Mouse (Mus musculus) right cerebral cortex, adult 2 months (tissue): ENCODE data around the gene Cd300c2.
"Not testable (repeated sequence)": the region's sequence is repeated elsewhere in the genome, so short reads cannot be mapped to it uniquely, and the experiment has no call there.

Experiments used
- DNase-seq, 2 experiments: peaks; one replicate each; pipeline ENCODE4 v3.0.0; 2021 to 2022; ENCODE audit warnings: low spot score in 2 of 2

Cd300c2 gene

DNA sequence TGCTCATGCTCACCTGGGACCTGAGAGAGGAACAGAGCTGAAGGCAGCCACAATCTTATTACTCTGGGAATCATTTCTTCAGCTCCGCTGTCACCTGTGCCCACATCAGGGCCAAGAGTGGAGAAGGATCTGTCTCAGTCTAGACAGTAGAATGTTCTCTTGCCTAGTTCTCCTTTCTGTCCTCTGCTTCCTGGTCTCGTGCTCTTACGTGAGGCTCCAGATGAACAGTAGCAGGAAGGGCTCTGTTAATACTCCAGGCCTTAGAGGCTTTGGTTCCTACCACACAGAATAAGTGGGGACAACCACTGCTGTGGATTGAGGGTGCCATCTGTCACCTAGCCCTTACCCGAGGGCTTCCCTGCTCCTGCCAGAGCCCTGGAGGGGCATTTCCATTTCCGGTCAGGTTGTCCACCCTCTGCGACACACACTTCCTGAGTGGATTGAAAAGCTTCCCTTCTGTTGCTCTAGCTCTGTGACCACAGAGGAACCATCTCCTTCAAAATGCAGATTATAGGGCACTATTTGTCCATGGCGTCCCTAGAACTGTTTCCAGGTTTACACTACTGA is at the start of gene Cd300c2:
Gene Cd300c2, minus strand, starts transcription at position 407 of the 567 bp plus-strand sequence.
- DNase-seq = no peak

DNA sequence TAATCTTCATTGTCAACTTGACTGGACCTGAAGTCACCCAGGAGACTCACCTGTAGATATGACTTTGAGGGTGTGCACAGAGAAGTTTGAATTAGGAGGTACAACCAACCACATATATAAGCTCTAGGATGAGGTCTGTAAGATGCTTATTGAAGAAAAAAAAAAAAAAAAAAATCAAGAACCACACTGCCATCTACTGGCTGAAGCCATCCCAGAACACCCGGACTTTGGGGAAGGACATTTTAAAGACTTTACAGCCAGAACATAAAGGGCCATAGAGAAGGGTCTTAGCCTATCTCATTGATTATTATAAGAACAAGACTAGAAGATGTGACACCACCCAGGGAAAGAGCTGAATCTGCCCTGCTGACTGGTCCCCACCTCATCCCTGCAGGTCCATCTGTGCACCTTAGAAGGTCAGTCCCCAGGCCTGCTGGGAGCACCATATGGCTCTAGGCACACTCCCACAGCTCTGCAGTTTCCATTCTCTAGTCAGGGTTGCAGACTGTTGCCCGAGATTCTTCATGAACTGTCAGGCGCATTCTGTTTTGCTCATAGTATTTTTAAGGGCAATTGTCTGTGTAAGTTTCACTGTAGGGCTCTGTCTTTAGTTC is 47.7 kb upstream of the Cd300c2 start:
- DNase-seq = peak in 1 of 2 experiments; percentile 19

DNA sequence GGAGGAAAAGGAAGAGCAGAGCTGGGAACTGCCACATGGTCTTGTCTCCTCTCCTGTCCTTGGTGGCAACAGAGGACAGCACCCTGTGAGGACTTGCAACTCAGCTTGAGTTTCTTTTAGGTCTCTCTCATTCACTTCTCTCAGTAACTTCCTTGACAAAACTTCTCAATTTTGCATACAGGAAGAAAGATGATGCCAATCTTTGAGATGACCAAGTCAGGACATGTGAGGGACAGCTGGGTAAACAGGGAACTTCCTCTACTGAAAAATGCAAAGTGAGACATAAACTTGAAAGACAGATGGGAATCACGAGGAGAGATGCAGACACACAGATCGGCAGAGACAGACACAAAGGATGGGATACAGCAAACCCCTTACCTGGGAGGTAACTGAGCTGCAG is 46.6 kb upstream of the Cd300c2 start, which contains the start of gene Cd300ld3:
Gene Cd300ld3, minus strand, starts transcription at position 151 of the 400 bp plus-strand sequence.
- DNase-seq = no peak

DNA sequence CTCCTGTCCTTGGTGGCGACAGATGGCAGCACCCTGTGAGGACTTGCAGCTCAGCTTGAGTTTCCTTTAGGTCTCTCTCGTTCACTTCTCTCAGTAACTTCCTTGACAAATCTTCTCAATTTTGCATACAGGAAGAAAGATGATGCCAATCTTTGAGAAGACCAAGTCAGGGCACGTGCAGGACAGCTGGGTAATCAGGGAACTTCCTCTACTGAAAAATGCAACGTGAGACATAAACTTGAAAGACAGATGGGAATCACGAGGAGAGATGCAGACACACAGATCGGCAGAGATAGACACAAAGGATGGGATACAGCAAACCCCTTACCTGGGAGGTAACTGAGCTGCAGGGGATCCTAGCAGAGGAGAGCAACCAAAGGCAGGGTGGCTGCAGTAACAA is 36.0 kb upstream of the Cd300c2 start, which contains the start of gene Cd300ld5:
Gene Cd300ld5, minus strand, starts transcription at position 101 of the 400 bp plus-strand sequence.
- DNase-seq = not testable (repeated sequence)

DNA sequence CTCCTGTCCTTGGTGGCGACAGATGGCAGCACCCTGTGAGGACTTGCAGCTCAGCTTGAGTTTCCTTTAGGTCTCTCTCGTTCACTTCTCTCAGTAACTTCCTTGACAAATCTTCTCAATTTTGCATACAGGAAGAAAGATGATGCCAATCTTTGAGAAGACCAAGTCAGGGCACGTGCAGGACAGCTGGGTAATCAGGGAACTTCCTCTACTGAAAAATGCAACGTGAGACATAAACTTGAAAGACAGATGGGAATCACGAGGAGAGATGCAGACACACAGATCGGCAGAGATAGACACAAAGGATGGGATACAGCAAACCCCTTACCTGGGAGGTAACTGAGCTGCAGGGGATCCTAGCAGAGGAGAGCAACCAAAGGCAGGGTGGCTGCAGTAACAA is 25.2 kb upstream of the Cd300c2 start, which contains the start of gene Cd300ld4:
Gene Cd300ld4, minus strand, starts transcription at position 101 of the 400 bp plus-strand sequence.
- DNase-seq = not testable (repeated sequence)

DNA sequence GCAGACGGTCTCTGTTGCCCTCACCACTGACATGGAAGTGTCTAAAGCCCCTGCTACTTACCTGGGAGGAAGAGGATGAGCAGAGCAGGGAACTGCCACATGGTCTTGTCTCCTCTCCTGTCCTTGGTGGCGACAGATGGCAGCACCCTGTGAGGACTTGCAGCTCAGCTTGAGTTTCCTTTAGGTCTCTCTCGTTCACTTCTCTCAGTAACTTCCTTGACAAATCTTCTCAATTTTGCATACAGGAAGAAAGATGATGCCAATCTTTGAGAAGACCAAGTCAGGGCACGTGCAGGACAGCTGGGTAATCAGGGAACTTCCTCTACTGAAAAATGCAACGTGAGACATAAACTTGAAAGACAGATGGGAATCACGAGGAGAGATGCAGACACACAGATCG is 14.4 kb upstream of the Cd300c2 start, which contains the start of gene Cd300ld2:
Gene Cd300ld2, minus strand, starts transcription at position 101 of the 400 bp plus-strand sequence.
- DNase-seq = not testable (repeated sequence)

DNA sequence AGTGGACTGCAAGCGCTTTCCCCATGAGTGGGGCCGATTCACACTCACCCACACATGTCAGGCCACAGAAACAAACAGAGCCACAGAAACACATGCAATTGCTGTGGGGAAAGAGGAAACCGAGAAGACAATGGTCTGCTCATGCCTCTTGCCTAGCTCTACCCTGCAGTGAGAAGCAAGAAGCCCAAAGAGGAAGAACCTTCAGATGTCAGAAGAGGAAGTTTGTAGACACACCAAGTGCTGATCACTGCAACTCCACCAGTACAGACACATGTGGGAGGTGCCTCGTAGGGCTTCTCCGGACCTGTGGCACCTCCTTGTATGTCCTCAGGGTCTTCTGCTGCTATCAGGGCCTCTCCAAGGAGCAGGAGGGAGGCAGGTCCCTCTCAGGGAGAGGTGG is 2.4 kb upstream of the Cd300c2 start:
- DNase-seq = no peak

DNA sequence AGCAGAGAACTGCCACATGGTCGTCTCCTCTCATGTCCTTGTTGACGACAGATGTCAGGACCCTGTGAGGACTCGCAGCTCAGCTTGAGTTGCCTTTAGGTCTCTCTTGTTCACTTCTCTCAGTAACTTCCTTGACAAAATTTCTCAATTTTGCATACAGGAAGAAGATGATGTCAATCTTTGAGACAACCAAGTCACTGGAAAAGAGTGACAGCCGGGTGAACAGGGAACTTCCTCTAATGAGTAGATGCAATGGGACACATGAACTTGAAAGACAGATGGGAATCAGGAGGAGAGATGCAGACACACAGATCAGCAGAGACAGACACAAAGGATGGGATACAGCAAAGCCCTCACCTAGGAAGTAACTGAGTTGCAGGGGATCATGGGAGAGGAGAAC is 11.9 kb downstream of the Cd300c2 start, which contains the start of gene Cd300ld:
Gene Cd300ld, minus strand, starts transcription at position 130 of the 400 bp plus-strand sequence.
- DNase-seq = no peak

DNA sequence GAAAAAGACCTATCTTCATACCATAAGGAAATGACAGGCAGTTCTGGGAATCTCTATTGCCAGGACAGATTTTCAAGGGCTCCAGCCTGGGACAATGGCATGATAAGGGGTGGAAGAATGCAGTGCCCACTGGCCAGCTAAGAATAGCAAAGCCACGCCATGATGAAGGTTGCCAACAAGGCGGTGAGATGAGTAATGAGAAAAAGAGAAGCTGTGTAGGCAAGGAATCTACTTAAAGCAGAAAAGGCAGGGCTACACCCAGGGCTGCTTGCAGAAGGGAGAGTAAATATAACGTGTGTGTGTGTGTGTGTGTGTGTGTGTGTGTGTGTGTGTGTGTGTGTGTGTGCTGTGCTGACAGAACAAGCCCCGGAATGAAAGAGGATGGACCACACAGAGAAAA is 19.8 kb downstream of the Cd300c2 start:
- DNase-seq = peak; percentile 18 to 23

DNA sequence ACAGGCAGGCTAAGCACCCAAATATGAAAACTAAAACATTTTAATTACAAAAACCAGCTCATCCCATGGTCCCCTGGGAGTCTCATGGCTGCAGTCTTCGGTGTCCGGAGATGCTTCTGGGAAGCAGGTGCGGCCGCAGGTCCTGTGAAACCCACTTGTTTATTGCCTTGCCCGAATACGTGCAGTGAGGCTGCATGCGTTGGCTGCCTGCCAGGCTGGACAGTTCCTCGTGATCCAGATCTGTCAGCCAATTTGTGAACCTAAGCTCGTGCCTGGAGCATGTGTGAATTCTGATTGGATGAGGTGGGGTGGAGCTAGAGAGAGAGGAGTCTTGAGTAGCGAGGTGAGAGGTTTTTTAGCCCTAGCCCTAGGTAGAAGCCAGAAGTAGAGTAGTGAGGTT is 29.0 kb downstream of the Cd300c2 start:
- DNase-seq = no peak

DNA sequence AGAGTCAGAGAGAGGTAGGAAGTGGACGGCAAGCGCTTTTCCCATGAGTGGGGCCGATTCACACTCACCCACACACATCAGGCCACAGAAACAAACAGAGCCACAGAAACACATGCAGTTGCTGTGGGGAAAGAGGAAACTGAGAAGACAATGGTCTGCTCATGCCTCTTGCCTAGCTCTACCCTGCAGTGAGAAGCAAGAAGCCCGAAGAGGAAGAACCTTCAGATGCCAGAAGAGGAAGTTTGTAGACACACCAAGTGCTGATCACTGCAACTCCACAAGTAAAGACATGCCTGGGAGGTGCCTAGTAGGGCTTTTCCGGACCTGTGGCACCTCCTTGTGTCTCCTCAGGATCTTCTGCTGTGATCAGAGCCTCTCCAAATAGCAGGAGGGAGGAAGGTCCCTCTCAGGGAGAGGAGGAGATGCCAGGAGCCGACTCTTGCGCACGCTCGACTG is 32.9 kb downstream of the Cd300c2 start, which contains the start of gene Cd300c:
Gene Cd300c, minus strand, starts transcription at position 406 of the 456 bp plus-strand sequence.
- no peak for DNase-seq

DNA sequence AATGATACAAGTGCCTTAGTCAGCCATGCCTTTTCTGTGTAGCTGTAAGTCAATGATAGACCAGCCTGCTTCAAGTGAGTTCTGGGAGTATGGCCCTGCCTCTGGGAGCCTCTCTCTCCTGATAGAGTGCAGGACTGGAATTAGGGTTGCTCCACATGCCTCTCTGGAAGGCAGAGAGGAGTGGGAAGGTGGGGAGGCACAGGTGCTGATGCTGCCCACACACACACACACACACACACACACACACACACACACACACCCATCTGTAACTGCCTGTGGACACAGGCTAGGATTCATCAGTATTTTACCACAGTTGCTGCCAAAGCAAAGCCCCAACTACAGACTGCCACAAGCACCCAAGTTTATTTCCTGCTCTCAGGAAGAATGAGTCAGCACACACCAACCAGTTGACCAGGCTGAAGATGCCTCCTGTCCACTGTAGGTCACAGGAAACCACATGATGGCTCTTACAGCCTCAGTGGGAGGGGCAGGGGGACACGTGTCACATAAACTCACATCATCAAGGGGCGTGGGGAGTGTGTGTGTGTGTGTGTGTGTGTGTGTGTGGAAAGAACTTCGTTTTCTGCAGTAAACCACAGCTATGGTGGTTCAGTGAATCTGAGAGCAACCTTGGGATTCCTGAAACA is 36.4 kb downstream of the Cd300c2 start:
- DNase-seq = peak in 1 of 2 experiments; percentile 7

DNA sequence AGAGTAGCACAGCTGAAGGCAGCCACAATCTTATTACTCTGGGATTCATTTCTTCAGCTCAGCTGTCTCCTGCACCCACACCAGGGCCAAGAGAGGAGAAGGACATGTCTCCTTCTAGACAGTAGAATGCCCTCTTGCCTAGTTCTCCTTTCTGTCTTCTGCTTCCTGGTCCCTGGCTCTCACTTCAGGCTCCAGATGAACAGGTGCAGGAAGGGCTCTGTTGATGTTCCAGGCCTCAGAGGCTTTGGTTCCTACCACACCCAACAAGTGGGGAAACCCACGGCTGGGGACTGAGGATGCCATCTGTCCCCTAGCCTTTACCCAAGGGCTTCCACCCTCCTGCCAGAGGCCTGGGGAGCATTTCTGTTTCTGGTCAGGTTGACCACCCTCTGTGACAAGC is 41.3 kb downstream of the Cd300c2 start:
- no peak for DNase-seq
